Mouse (Mus musculus): ENCODE results near the gene Ripor2.

Ripor2 gene

GRCm38 (mm10) chr13:24620439-24620838, 38.5 kb downstream of the Ripor2 start:
- DNase-seq: peak; percentile 74

GRCm38 (mm10) chr13:24623631-24624030, 41.6 kb downstream of the Ripor2 start:
- DNase-seq: no peak

GRCm38 (mm10) chr13:24625071-24625470, 43.1 kb downstream of the Ripor2 start:
- DNase-seq: no peak

GRCm38 (mm10) chr13:24626698-24627436, 44.9 kb downstream of the Ripor2 start:
- DNase-seq: no peak

GRCm38 (mm10) chr13:24628192-24628591, 46.2 kb downstream of the Ripor2 start:
- DNase-seq: no peak

- DNase-seq: no peak
Measured at GRCm38 (mm10) chr13:24629073-24629621, 47.2 kb downstream of the Ripor2 start.

- no peak for DNase-seq
Measured at GRCm38 (mm10) chr13:24630364-24630763, 48.4 kb downstream of the Ripor2 start.

GRCm38 (mm10) chr13:24632988-24633577, 51.1 kb downstream of the Ripor2 start:
- no peak for DNase-seq

- DNase-seq: no peak
Measured at GRCm38 (mm10) chr13:24634346-24635120, 52.5 kb downstream of the Ripor2 start.

GRCm38 (mm10) chr13:24638371-24639214, 56.6 kb downstream of the Ripor2 start:
- DNase-seq: no peak

GRCm38 (mm10) chr13:24639215-24640165, 57.5 kb downstream of the Ripor2 start:
- peak; percentile 46 for DNase-seq

GRCm38 (mm10) chr13:24640166-24640560, 58.2 kb downstream of the Ripor2 start:
- no peak for DNase-seq

GRCm38 (mm10) chr13:24640836-24641385, 58.9 kb downstream of the Ripor2 start:
- no peak for DNase-seq

GRCm38 (mm10) chr13:24641491-24642430, 59.8 kb downstream of the Ripor2 start:
- DNase-seq: no peak

GRCm38 (mm10) chr13:24645146-24645545, 63.2 kb downstream of the Ripor2 start:
- DNase-seq: no peak

GRCm38 (mm10) chr13:24646324-24646723, 64.3 kb downstream of the Ripor2 start:
- DNase-seq: no peak

- no peak for DNase-seq
Measured at GRCm38 (mm10) chr13:24647444-24647843, 65.5 kb downstream of the Ripor2 start.

- DNase-seq: no peak
Measured at GRCm38 (mm10) chr13:24648027-24648426, 66.0 kb downstream of the Ripor2 start.

GRCm38 (mm10) chr13:24648668-24649067, 66.7 kb downstream of the Ripor2 start:
- DNase-seq: no peak

- DNase-seq: no peak
Measured at GRCm38 (mm10) chr13:24649099-24649498, 67.1 kb downstream of the Ripor2 start.

Data from lung, postnatal 36 days (tissue).